Mouse (Mus musculus) forebrain, postnatal 0 days (tissue): ENCODE results near the gene Gm43720. TPM values are rescaled to one million over a fixed set of nuclear protein-coding genes. Genes with fewer than 3 reads are reported as not detected.

ENCODE experiments used
- ATAC-seq: fragments of 200-750 bp; cut with Nextera tagmentation; 2 replicates; pipeline ENCODE4 v1.8.0; 2017; ENCODE audit warnings: mild to moderate bottlenecking, moderate library complexity
- DNase-seq: peaks from one replicate; pipeline ENCODE4 v3.0.0-alpha.2; 2015
- H3K27ac ChIP-seq: fragments of 300-500 bp; sonication (generic); 2 replicates; pipeline ENCODE4 v1.5.1; 2014; ENCODE audit warnings: low read depth, mild to moderate bottlenecking, antibody characterized with exemption, low read length, moderate library complexity, mixed read lengths
- H3K27me3 ChIP-seq: fragments of 300-500 bp; sonication (generic); 2 replicates; pipeline ENCODE4 v1.6.1; 2014; ENCODE audit warnings: mild to moderate bottlenecking, low read length, mixed read lengths; ENCODE audit not compliant: insufficient read depth
- H3K36me3 ChIP-seq: fragments of 300-500 bp; sonication (generic); 2 replicates; pipeline ENCODE4 v1.6.1; 2014; ENCODE audit warnings: mild to moderate bottlenecking, moderate library complexity; ENCODE audit not compliant: insufficient read depth
- H3K4me1 ChIP-seq: fragments of 300-500 bp; sonication (generic); 2 replicates; pipeline ENCODE4 v1.6.1; 2014; ENCODE audit warnings: antibody characterized with exemption; ENCODE audit not compliant: insufficient read depth
- H3K4me2 ChIP-seq: fragments of 300-500 bp; sonication (generic); 2 replicates; pipeline ENCODE4 v1.6.1; 2014; ENCODE audit warnings: low read depth, mild to moderate bottlenecking, moderate library complexity
- H3K4me3 ChIP-seq: fragments of 300-500 bp; sonication (generic); 2 replicates; pipeline ENCODE4 v1.5.1; 2014; ENCODE audit warnings: low read depth, low read length, mixed read lengths
- H3K9ac ChIP-seq: fragments of 300-500 bp; sonication (generic); 2 replicates; pipeline ENCODE4 v1.6.1; 2014; ENCODE audit warnings: mild to moderate bottlenecking
- H3K9me3 ChIP-seq: fragments of 300-500 bp; sonication (generic); 2 replicates; pipeline ENCODE4 v1.6.1; 2016; ENCODE audit warnings: low read length
- CTCF ChIP-seq: sonication (generic); IDR thresholded peaks from 2 replicates; pipeline ENCODE4 v1.5.1; 2016; ENCODE audit warnings: antibody characterized with exemption, control low read depth, low read depth
- WGBS: fragments of 180-500 bp; shearing (Covaris S2); extraction: QIAGEN DNeasy Blood & Tissue Kit; methylation state at CpG from one replicate; pipeline ENCODE4 v1.1.7; 2014; 5-methylcytosine and 5-hydroxymethylcytosine counted together
- polyA plus RNA-seq: library from polyadenylated mRNA; unstranded; fragments of >200 nt; fragmentation: Nextera tagmentation; extraction: Ambion mirVana; gene quantifications from 2 replicates; pipeline ENCODE4 v1.2.1, GENCODE M21; 2015
- total RNA-seq: library from RNA; depleted of rRNA; stranded (reverse); fragments of >200 nt; gene quantifications from 2 replicates; pipeline ENCODE4 v1.2.3, GENCODE M21; 2014

Gene Gm43720
- total and polyA plus RNA-seq, 2 experiments from 2014 or later: 0.04 to 0.33 TPM

DNA sequence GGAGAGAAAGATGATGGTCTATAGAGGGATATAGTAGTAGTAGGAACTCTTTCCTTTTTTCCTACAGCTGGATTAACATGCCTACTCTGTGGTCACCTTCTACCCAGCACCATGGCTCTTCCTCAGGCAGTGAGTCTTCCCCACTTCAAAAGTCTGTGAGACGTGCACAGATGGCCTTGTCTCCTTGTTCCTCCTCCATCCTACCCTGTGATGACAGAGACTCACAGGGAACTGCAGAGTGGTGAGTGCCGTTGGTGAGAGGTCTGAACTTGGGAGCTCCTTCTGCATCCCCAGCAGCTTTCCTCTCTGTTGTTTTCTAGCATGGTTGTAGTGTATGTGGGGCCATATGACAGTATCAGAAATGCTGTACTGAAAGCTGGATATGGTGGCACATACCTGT is 2.0 kb upstream of the Gm43720 start:
- Histone ChIP-seq H3K27me3 (no peaks in the 10 kb centered on the region), H3K9me3 (no peaks in the 10 kb centered on the region), H3K4me3 (no peak overlapping the region), H3K9ac (no peak overlapping the region), H3K4me1 (peaks cover 13% of the 10 kb centered on the region; the same call in 1 of the 2 replicates), H3K4me2 (no peak overlapping the region), H3K27ac (no peak overlapping the region), H3K36me3 (peaks cover 5% of the 10 kb centered on the region; the same call in 1 of the 2 replicates)
- 86% methylated on average over 2 of the region's 2 CpGs for WGBS
- ATAC-seq (no peak), DNase-seq (no peak)
- no peak for TF ChIP-seq CTCF

GRCm38 (mm10) chr5:138280829-138281228 is 1.1 kb upstream of the Gm43720 start:
- H3K4me2 ChIP-seq: peak overlapping the region; percentile 61; the same call in 1 of the 2 replicates
- no peak overlapping the region for H3K27ac ChIP-seq
- H3K4me3 ChIP-seq: no peak overlapping the region
- no peaks in the 10 kb centered on the region for H3K27me3 ChIP-seq
- H3K4me1 ChIP-seq: peaks cover 23% of the 10 kb centered on the region; the same call in 1 of the 2 replicates
- TF ChIP-seq CTCF: no peak
- H3K9ac ChIP-seq: no peak overlapping the region
- DNase-seq: no peak
- H3K9me3 ChIP-seq: no peaks in the 10 kb centered on the region
- peaks cover 10% of the 10 kb centered on the region; the same call in 1 of the 2 replicates for H3K36me3 ChIP-seq
- ATAC-seq: no peak
- 95% methylated on average over 15 of the region's 15 CpGs for WGBS

GRCm38 (mm10) chr5:138280425-138280768 is 639 bp upstream of the Gm43720 start:
- TF ChIP-seq CTCF: no peak
- no peaks in the 10 kb centered on the region for H3K27me3 ChIP-seq
- H3K4me1 ChIP-seq: peaks cover 27% of the 10 kb centered on the region; the same call in 1 of the 2 replicates
- H3K9ac ChIP-seq: no peak overlapping the region
- H3K27ac ChIP-seq: no peak overlapping the region
- H3K9me3 ChIP-seq: no peaks in the 10 kb centered on the region
- peaks cover 10% of the 10 kb centered on the region; the same call in 1 of the 2 replicates for H3K36me3 ChIP-seq
- DNase-seq (no peak), ATAC-seq (no peak)
- WGBS: 24% methylated on average over 26 of the region's 26 CpGs
- H3K4me3 ChIP-seq: peak overlapping the region; percentile 70
- H3K4me2 ChIP-seq: peak overlapping the region; percentile 61

DNA sequence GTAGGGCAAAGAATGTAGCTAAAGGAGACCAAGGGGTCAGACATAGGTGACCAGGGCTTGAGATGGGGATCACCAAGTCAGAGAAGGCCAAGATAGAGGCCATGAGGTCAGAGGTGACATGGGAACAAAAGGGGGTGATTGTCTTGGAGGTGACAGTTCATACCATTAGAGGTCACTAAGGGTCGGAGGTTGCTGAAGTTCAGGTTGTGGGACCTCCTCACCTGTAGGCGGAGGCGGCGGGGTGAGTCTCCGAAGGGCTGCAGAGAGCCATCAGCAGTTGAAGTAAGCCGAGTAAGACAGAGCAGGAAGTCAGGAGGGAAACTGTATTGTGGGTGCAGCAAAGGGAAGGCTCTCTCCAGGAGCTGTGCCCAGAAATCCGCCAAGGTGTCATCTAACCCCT is 1.8 kb downstream of the Gm43720 start:
- DNase-seq (no peak), ATAC-seq (no peak)
- Histone ChIP-seq H3K27ac (no peak overlapping the region), H3K4me1 (peaks cover 28% of the 10 kb centered on the region; the same call in 1 of the 2 replicates), H3K36me3 (peaks cover 13% of the 10 kb centered on the region; the same call in 1 of the 2 replicates), H3K9ac (no peak overlapping the region), H3K27me3 (no peaks in the 10 kb centered on the region), H3K4me3 (peak overlapping the region; percentile 70; the same call in 1 of the 2 replicates), H3K9me3 (no peaks in the 10 kb centered on the region), H3K4me2 (peak overlapping the region; percentile 61)
- 88% methylated on average over 7 of the region's 7 CpGs for whole genome bisulfite sequencing
- no peak for TF ChIP-seq CTCF

- no peak for ATAC-seq
- Histone ChIP-seq H3K36me3 (peaks cover 13% of the 10 kb centered on the region; the same call in 1 of the 2 replicates), H3K27me3 (no peaks in the 10 kb centered on the region), H3K4me3 (peak overlapping the region; percentile 25), H3K4me1 (peaks cover 28% of the 10 kb centered on the region; the same call in 1 of the 2 replicates), H3K9me3 (no peaks in the 10 kb centered on the region), H3K9ac (peak overlapping the region; percentile 46), H3K27ac (no peak overlapping the region), H3K4me2 (peak overlapping the region; percentile 57)
- peak; percentile 40 for DNase-seq
- no peak for TF ChIP-seq CTCF
- WGBS: 15% methylated on average over 41 of the region's 41 CpGs
These were observed 4.3 kb downstream of the Gm43720 start for GRCm38 (mm10) chr5:138275216-138276050.

GRCm38 (mm10) chr5:138274186-138274585 is 5.6 kb downstream of the Gm43720 start:
- H3K27me3 ChIP-seq: no peaks in the 10 kb centered on the region
- DNase-seq (no peak), ATAC-seq (no peak)
- no peak for TF ChIP-seq CTCF
- 60% methylated on average over 8 of the region's 8 CpGs for WGBS
- H3K9me3 ChIP-seq: no peaks in the 10 kb centered on the region
- no peak overlapping the region for H3K27ac ChIP-seq
- no peak overlapping the region for H3K4me2 ChIP-seq
- no peak overlapping the region for H3K4me3 ChIP-seq
- peaks cover 13% of the 10 kb centered on the region; the same call in 1 of the 2 replicates for H3K36me3 ChIP-seq
- H3K4me1 ChIP-seq: peaks cover 28% of the 10 kb centered on the region; the same call in 1 of the 2 replicates
- no peak overlapping the region for H3K9ac ChIP-seq

- Histone ChIP-seq H3K9ac (peak within 1 kb of the TSS; percentile 10; the same call in 1 of the 2 replicates), H3K36me3 (peaks cover 13% of the 10 kb centered on the region; the same call in 1 of the 2 replicates), H3K27ac (no peak within 1 kb of the TSS), H3K4me3 (no peak within 1 kb of the TSS), H3K4me2 (0 out of 2 replicates have a peak within 1 kb of the TSS, but pooled peaks have one; percentile 15), H3K4me1 (peaks cover 19% of the 10 kb centered on the region; the same call in 1 of the 2 replicates), H3K9me3 (no peaks in the 10 kb centered on the region), H3K27me3 (no peaks in the 10 kb centered on the region)
- whole genome bisulfite sequencing: under 1% methylated on average over 12 of the region's 12 CpGs
- no peak for TF ChIP-seq CTCF
- DNase-seq (peak; percentile 17), ATAC-seq (peak; percentile 24; the same call in 1 of the 2 replicates)
These were observed 7.3 kb downstream of the Gm43720 start, which contains the start of gene Gal3st4 for GRCm38 (mm10) chr5:138272409-138272923. TSS of gene Gal3st4 (minus strand) at chr5:138272840.
